Mouse (Mus musculus): Measurements from ENCODE around the gene Ankrd13d.

DNA sequence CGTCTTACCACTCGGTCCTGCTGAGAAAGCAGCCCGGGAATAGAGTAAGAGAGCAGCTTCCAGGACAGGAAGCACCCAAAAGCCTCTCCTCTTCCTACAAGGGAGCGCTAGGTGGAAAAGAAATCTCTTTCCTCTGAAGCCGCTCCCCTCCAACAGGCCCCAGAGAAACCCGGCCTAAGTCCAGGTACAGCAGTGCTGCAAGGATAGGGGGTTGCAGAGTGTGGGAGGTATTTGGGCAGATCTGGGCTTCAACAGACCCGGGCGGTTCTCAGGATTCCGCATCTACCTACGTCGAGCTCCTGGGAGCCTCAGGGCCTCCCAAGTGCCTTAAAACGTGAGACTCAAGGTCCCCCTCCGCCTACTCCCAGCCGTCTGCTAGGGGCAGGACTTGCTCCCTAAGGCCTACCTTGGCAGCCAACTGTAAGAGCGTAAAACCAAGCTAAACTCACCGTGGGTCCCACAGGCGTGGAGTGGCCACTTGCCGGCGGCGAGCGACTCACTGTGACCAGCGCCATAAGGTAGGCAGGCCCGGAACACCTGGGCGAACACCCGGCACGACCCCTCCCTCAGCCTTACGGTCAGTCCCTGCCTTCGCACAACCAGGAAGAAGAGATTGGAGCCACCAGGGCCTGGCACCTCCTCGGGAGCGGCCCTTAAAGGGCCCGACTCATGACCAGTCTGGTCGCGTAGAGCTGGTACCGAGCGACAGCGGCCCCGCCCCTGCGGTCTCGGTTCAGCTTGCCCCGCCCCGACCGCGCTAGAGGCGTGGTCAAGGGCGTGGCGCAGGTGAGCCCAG, 14.2 kb downstream of the Ankrd13d start, which contains the start of gene Ssh3:
- TF ChIP-seq POLR2A (IDR thresholded peaks at IDR 0.05; ENCODE audit: low read depth, low read length): no peak
- no peak for TF ChIP-seq CTCF (IDR thresholded peaks at IDR 0.05; ENCODE audit: extremely low read depth, insufficient read depth, insufficient read length, insufficient replicate concordance)
